Mouse (Mus musculus): ENCODE results near the gene Nrsn2.

Nrsn2 gene

GRCm38 (mm10) chr2:152339631-152340179 is 36.7 kb downstream of the Nrsn2 start:
- peak; percentile 59 to 66 for DNase-seq

GRCm38 (mm10) chr2:152338319-152338718 is 38.1 kb downstream of the Nrsn2 start:
- no peak for DNase-seq

- DNase-seq = no peak
Measured at GRCm38 (mm10) chr2:152337591-152338212, 38.7 kb downstream of the Nrsn2 start.

- DNase-seq = peak in 1 of 2 experiments; percentile 27
Measured at GRCm38 (mm10) chr2:152336856-152337255, 39.6 kb downstream of the Nrsn2 start.

- no peak for DNase-seq
Measured at GRCm38 (mm10) chr2:152335289-152335820, 41.1 kb downstream of the Nrsn2 start.

GRCm38 (mm10) chr2:152333345-152334006 is 43.0 kb downstream of the Nrsn2 start:
- DNase-seq = no peak

GRCm38 (mm10) chr2:152332101-152332825 is 44.2 kb downstream of the Nrsn2 start, which contains the start of gene Rbck1:
Gene Rbck1, minus strand, starts transcription at chr2:152332653.
- peak; percentile 84 to 88 for DNase-seq

GRCm38 (mm10) chr2:152330858-152331423 is 45.5 kb downstream of the Nrsn2 start:
- no peak for DNase-seq

- DNase-seq = no peak
Measured at GRCm38 (mm10) chr2:152327980-152328379, 48.5 kb downstream of the Nrsn2 start.

GRCm38 (mm10) chr2:152326654-152327053 is 49.8 kb downstream of the Nrsn2 start:
- DNase-seq = no peak

- DNase-seq = no peak
Measured at GRCm38 (mm10) chr2:152326157-152326556, 50.3 kb downstream of the Nrsn2 start.

GRCm38 (mm10) chr2:152324842-152325241 is 51.6 kb downstream of the Nrsn2 start:
- no peak for DNase-seq

GRCm38 (mm10) chr2:152323971-152324370 is 52.5 kb downstream of the Nrsn2 start:
- peak; percentile 63 to 72 for DNase-seq

GRCm38 (mm10) chr2:152322198-152322597 is 54.2 kb downstream of the Nrsn2 start:
- DNase-seq = no peak

- no peak for DNase-seq
Measured at GRCm38 (mm10) chr2:152321558-152321957, 54.9 kb downstream of the Nrsn2 start.

All from cerebellum, postnatal 36 days (tissue).